8 mouse cellular contexts compared by ENCODE assay signal in genomic region chr13:67553730-67554129, GRCm38 (mm10). TPM values are rescaled to one million over a fixed set of nuclear protein-coding genes. Genes with fewer than 3 reads are reported as not detected.
A peak's percentile ranks its signal among the peaks of the same experiment; 100 is the strongest.
DNase-seq lines count a peak whose midpoint lies in the region; ATAC-seq and TF ChIP-seq lines count a peak whose summit lies in the region.

Zfp748 (minus strand) TSS chr13:67553830.

- H3K27me3 ChIP-seq in heart, embryonic 12.5 days (replicated peaks) = no peaks in the 10 kb centered on the region
- no peaks in the 10 kb centered on the region for H3K27me3 ChIP-seq in E14TG2a.4 (ENCODE audit: insufficient read depth, low read length)
- H3K27me3 ChIP-seq in forebrain, postnatal 0 days (ENCODE audit: insufficient read depth, low read length) = no peaks in the 10 kb centered on the region

- H3K4me2 ChIP-seq in heart, embryonic 12.5 days = peak within 1 kb of the TSS; percentile 70
- H3K4me2 ChIP-seq in forebrain, postnatal 0 days (ENCODE audit: low read depth) = peak within 1 kb of the TSS; percentile 71

- 75% methylated on average over 4 of the region's 4 CpGs for WGBS in heart, embryonic 12.5 days
- WGBS in forebrain, postnatal 0 days = 72% methylated on average over 4 of the region's 4 CpGs

- H3K4me1 ChIP-seq in heart, embryonic 12.5 days (replicated peaks) = peaks cover 11% of the 10 kb centered on the region
- peaks cover 20% of the 10 kb centered on the region for H3K4me1 ChIP-seq in E14TG2a.4 (replicated peaks; ENCODE audit: low read depth, low read length)
- peaks cover 17% of the 10 kb centered on the region for H3K4me1 ChIP-seq in forebrain, postnatal 0 days (ENCODE audit: insufficient read depth)

- H3K9me3 ChIP-seq in heart, embryonic 12.5 days (replicated peaks) = no peaks in the 10 kb centered on the region
- no peaks in the 10 kb centered on the region for H3K9me3 ChIP-seq in E14TG2a.4 (ENCODE audit: low read length)
- no peaks in the 10 kb centered on the region for H3K9me3 ChIP-seq in forebrain, postnatal 0 days (ENCODE audit: low read length)

- no peak for DNase-seq in heart, postnatal 10 days
- no peak for DNase-seq in forebrain, postnatal 0 days
- DNase-seq in frontal cortex, postnatal 14 days (ENCODE audit: low spot score in 2 of 2) = no peak
- DNase-seq in cerebellum, postnatal 14 days = no peak
- no peak for DNase-seq in thymus, postnatal 4 days

- H3K36me3 ChIP-seq in heart, embryonic 12.5 days = no peaks in the 10 kb centered on the region
- H3K36me3 ChIP-seq in E14TG2a.4 (ENCODE audit: insufficient read depth, low read length) = no peaks in the 10 kb centered on the region
- no peaks in the 10 kb centered on the region for H3K36me3 ChIP-seq in forebrain, postnatal 0 days (ENCODE audit: insufficient read depth)

- H3K27ac ChIP-seq in heart, embryonic 12.5 days (ENCODE audit: poor library complexity, severe bottlenecking) = peak within 1 kb of the TSS; percentile 76
- H3K27ac ChIP-seq in forebrain, postnatal 0 days (ENCODE audit: low read depth, low read length) = peak within 1 kb of the TSS; percentile 84

- ATAC-seq in heart, embryonic 12.5 days (ENCODE audit: insufficient number of reproducible peaks, low FRiP score) = no peak
- ATAC-seq in forebrain, postnatal 0 days = no peak
- no peak for ATAC-seq in megakaryocyte, adult 5-6 weeks (ENCODE audit: poor library complexity, severe bottlenecking)

- no peak for TF ChIP-seq CTCF in E14TG2a.4 (conservative IDR thresholded peaks at IDR 0.05; ENCODE audit: low read length)
- no peak for TF ChIP-seq CTCF in forebrain, postnatal 0 days (IDR thresholded peaks at IDR 0.05; ENCODE audit: low read depth)

- peak within 1 kb of the TSS; percentile 85 for H3K9ac ChIP-seq in heart, embryonic 12.5 days
- peak within 1 kb of the TSS; percentile 82 for H3K9ac ChIP-seq in forebrain, postnatal 0 days

- peak within 1 kb of the TSS; percentile 75 for H3K4me3 ChIP-seq in heart, embryonic 12.5 days
- peak within 1 kb of the TSS; percentile 97 for H3K4me3 ChIP-seq in E14TG2a.4 (replicated peaks; ENCODE audit: low read length)
- peak within 1 kb of the TSS; percentile 74 for H3K4me3 ChIP-seq in forebrain, postnatal 0 days (ENCODE audit: low read depth, low read length)

- intact Hi-C loops in heart, postnatal 10 days (cut with DNase I) = no loop called here

RNA-seq across cellular contexts. Expression of gene Zfp748, which starts in this region (rescaled TPM):
- 9.6 and 9.9 TPM in 2 replicates for polyA plus RNA-seq in heart, embryonic 12.5 days (2016; fragmentation: Nextera tagmentation; extraction: Ambion mirVana)
- total RNA-seq in heart, postnatal 10 days (2021) = 1 to 10 TPM; 5.7 to 6.4 TPM
- total RNA-seq in forebrain, postnatal 0 days (2014; rRNA removed) = 19.3 and 20.9 TPM in 2 replicates
- polyA plus RNA-seq in forebrain, postnatal 0 days (2015; fragmentation: Nextera tagmentation; extraction: Ambion mirVana) = 6.8 and 7.1 TPM in 2 replicates
- 13.2 and 17.5 TPM in 2 replicates for total RNA-seq in megakaryocyte, adult 5-6 weeks (2015)
- total RNA-seq in megakaryocyte, adult 5-6 weeks (2017) = 16.3 and 18.7 TPM in 2 replicates
